Mouse (Mus musculus): ENCODE measurements around the gene Sypl. TPM values are rescaled to one million over a fixed set of nuclear protein-coding genes. Genes with fewer than 3 reads are reported as not detected.
A peak's percentile ranks its signal among the peaks of the same experiment; 100 is the strongest.

The Sypl gene
- 60.6 and 68.3 TPM in 2 replicates for polyA plus RNA-seq (2016; fragmentation: Nextera tagmentation; extraction: Ambion mirVana)

DNA sequence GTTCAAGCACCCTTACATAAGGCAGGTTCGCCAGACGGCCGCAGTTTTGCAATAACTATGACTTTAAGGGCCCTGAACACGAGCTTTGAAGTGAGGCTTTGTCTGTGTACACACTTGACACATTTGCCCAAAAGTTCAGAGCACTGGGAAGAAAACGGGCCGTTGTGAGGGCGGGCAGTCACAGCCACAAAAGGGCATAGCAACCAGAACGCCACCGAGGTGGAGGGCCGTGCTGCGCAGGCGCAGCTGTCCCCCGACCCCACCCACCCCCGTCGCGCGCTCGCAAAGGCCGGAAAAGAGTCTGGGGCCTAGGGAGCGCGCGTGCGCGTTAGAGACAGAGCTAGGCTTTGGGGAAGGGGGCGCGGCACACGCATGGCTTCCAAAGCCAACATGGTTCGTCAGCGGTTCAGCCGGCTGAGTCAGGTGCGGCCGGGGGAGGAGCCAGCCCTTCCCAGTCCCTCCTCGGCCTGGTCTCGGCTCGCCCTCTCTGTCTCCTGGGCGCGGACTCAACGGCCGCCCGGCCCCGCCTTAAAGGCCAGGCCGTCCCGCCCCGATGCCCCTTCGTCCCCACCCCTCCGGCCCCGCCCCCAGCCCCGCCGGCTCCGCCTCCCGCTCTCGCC, at the start of gene Sypl:
TSS of gene Sypl (plus strand) at position 296 of the 620 bp plus-strand sequence.
- H3K4me1 ChIP-seq, result peaks cover 16% of the 10 kb centered on the region; the same call in 1 of the 2 replicates
- H3K36me3 ChIP-seq, result no peaks in the 10 kb centered on the region
- H3K27me3 ChIP-seq, result no peaks in the 10 kb centered on the region
- H3K27ac ChIP-seq, result peak within 1 kb of the TSS; percentile 96
- H3K9me3 ChIP-seq, result no peaks in the 10 kb centered on the region
- H3K4me2 ChIP-seq (replicated peaks), result peak within 1 kb of the TSS; percentile 63
- peak; percentile 99 for ATAC-seq (ENCODE audit: insufficient number of reproducible peaks, insufficient read depth, low FRiP score, low TSS enrichment)
- peak within 1 kb of the TSS; percentile 71 for H3K9ac ChIP-seq
- under 1% methylated on average over 50 of the region's 52 CpGs for WGBS
- H3K4me3 ChIP-seq, result peak within 1 kb of the TSS; percentile 67

- ATAC-seq (ENCODE audit: insufficient number of reproducible peaks, insufficient read depth, low FRiP score, low TSS enrichment), result no peak
These were observed 44.0 kb upstream of the Sypl start for GRCm38 (mm10) chr12:32909686-32910085.

GRCm38 (mm10) chr12:32910092-32910491, 43.6 kb upstream of the Sypl start:
- WGBS, result 12% methylated on average over 11 of the region's 11 CpGs
- Histone ChIP-seq H3K4me1 (peaks cover 7% of the 10 kb centered on the region; the same call in 1 of the 2 replicates), H3K27ac (no peak overlapping the region), H3K4me3 (no peak overlapping the region), H3K36me3 (no peaks in the 10 kb centered on the region), H3K27me3 (no peaks in the 10 kb centered on the region), H3K9me3 (no peaks in the 10 kb centered on the region), H3K9ac (peak overlapping the region; percentile 7; the same call in 1 of the 2 replicates), H3K4me2 (replicated peaks) (peak overlapping the region; percentile 42)
- ATAC-seq (ENCODE audit: insufficient number of reproducible peaks, insufficient read depth, low FRiP score, low TSS enrichment), result no peak

More at GRCm38 (mm10) chr12:32909686-32910085, 44.0 kb upstream of the Sypl start:
- no peaks in the 10 kb centered on the region for H3K36me3 ChIP-seq
- no peak overlapping the region for H3K4me3 ChIP-seq
- H3K4me1 ChIP-seq, result peaks cover 7% of the 10 kb centered on the region; the same call in 1 of the 2 replicates
- no peaks in the 10 kb centered on the region for H3K9me3 ChIP-seq
- H3K9ac ChIP-seq, result no peak overlapping the region
- no peaks in the 10 kb centered on the region for H3K27me3 ChIP-seq
- H3K4me2 ChIP-seq (replicated peaks), result no peak overlapping the region
- 57% methylated on average over 10 of the region's 10 CpGs for WGBS
- H3K27ac ChIP-seq, result no peak overlapping the region

GRCm38 (mm10) chr12:32910560-32911194, 43.0 kb upstream of the Sypl start:
- H3K9ac ChIP-seq, result peak overlapping the region; percentile 7; the same call in 1 of the 2 replicates
- WGBS, result 44% methylated on average over 15 of the region's 15 CpGs

GRCm38 (mm10) chr12:32911569-32911968, 42.1 kb upstream of the Sypl start:
- ATAC-seq (ENCODE audit: insufficient number of reproducible peaks, insufficient read depth, low FRiP score, low TSS enrichment), result no peak
- Histone ChIP-seq H3K9ac (no peak overlapping the region), H3K4me2 (replicated peaks) (no peak overlapping the region), H3K27me3 (no peaks in the 10 kb centered on the region), H3K9me3 (no peaks in the 10 kb centered on the region), H3K27ac (no peak overlapping the region), H3K36me3 (no peaks in the 10 kb centered on the region), H3K4me3 (no peak overlapping the region), H3K4me1 (peaks cover 7% of the 10 kb centered on the region; the same call in 1 of the 2 replicates)
- 31% methylated on average over 4 of the region's 4 CpGs for WGBS

More at GRCm38 (mm10) chr12:32910560-32911194, 43.0 kb upstream of the Sypl start:
- Histone ChIP-seq H3K4me3 (0 out of 2 replicates have a peak overlapping the region, but pooled peaks have one; percentile 5), H3K4me2 (replicated peaks) (peak overlapping the region; percentile 42), H3K4me1 (peaks cover 7% of the 10 kb centered on the region; the same call in 1 of the 2 replicates), H3K9me3 (no peaks in the 10 kb centered on the region), H3K36me3 (no peaks in the 10 kb centered on the region), H3K27me3 (no peaks in the 10 kb centered on the region), H3K27ac (no peak overlapping the region)
- ATAC-seq (ENCODE audit: insufficient number of reproducible peaks, insufficient read depth, low FRiP score, low TSS enrichment), result no peak

DNA sequence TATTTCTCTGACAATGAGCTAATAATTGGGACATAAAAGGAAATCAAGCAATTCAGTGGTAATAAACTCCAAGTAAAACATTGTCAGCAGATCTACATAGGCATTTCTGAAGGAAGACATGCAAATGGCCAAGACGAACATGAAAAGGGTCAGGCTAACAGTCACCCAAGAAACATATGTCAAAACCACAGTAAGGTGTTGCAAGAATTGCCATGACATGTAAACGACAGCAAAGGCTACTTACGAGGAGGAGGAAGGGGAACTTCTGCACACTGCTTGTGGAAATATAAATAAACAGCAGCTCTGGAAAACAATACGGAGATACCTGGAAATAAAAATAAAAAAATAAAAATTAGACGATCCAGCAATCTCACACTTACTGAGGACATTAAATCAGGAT, 40.9 kb upstream of the Sypl start:
- 83% methylated on average over 5 of the region's 5 CpGs for WGBS
- no peak overlapping the region for H3K9ac ChIP-seq
- H3K27me3 ChIP-seq, result no peaks in the 10 kb centered on the region
- no peaks in the 10 kb centered on the region for H3K9me3 ChIP-seq
- ATAC-seq (ENCODE audit: insufficient number of reproducible peaks, insufficient read depth, low FRiP score, low TSS enrichment), result no peak
- H3K4me2 ChIP-seq (replicated peaks), result no peak overlapping the region
- no peak overlapping the region for H3K4me3 ChIP-seq
- H3K4me1 ChIP-seq, result peaks cover 7% of the 10 kb centered on the region; the same call in 1 of the 2 replicates
- H3K27ac ChIP-seq, result no peak overlapping the region
- H3K36me3 ChIP-seq, result no peaks in the 10 kb centered on the region

DNA sequence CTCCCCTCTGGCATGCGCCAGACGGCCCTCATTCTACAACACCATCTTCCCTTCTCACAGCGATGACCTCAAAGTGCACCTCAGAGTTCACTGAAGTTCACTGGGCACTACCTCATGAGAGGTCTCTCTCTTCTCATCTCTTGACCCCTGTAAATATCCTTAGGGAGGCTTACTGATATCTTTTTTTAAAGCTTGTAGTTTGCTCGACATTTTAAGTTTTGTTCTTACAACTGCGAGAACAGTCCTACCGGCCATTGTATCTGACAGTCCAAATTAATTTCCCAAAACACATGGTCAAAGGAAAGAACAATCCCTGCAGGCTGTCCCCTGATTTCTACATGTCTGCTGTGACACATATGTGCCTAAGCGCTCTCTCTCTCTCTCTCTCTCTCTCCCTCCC, 35.0 kb upstream of the Sypl start:
- H3K27ac ChIP-seq, result no peak overlapping the region
- WGBS, result 64% methylated on average over 7 of the region's 7 CpGs
- no peaks in the 10 kb centered on the region for H3K9me3 ChIP-seq
- H3K36me3 ChIP-seq, result no peaks in the 10 kb centered on the region
- no peaks in the 10 kb centered on the region for H3K27me3 ChIP-seq
- H3K4me2 ChIP-seq (replicated peaks), result no peak overlapping the region
- ATAC-seq (ENCODE audit: insufficient number of reproducible peaks, insufficient read depth, low FRiP score, low TSS enrichment), result no peak
- H3K4me1 ChIP-seq, result no peaks in the 10 kb centered on the region
- H3K4me3 ChIP-seq, result no peak overlapping the region
- H3K9ac ChIP-seq, result no peak overlapping the region

DNA sequence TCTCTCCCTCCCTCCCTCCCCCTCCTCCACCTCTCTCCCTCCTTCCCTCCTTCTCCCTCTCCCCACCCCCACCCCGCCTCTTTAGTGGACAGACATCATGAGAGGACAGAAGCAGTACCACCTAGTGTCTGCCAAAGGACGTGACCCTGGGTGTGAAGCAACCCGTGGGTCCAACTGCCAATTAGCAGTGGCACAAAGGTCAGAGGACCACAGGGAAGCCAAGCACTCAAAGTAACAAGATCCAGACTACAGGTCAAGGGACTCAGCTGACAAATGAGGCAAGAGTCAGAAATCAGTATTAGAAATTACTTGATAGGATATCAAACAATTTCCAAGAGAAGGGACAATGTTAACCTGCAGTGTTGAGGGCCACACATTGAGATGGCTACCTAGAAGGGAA, 34.6 kb upstream of the Sypl start:
- no peak for ATAC-seq (ENCODE audit: insufficient number of reproducible peaks, insufficient read depth, low FRiP score, low TSS enrichment)
- Histone ChIP-seq H3K4me3 (no peak overlapping the region), H3K27ac (no peak overlapping the region), H3K4me1 (no peaks in the 10 kb centered on the region), H3K27me3 (no peaks in the 10 kb centered on the region), H3K4me2 (replicated peaks) (no peak overlapping the region), H3K36me3 (no peaks in the 10 kb centered on the region), H3K9ac (no peak overlapping the region), H3K9me3 (no peaks in the 10 kb centered on the region)
- WGBS, result 15% methylated on average over 3 of the region's 3 CpGs

DNA sequence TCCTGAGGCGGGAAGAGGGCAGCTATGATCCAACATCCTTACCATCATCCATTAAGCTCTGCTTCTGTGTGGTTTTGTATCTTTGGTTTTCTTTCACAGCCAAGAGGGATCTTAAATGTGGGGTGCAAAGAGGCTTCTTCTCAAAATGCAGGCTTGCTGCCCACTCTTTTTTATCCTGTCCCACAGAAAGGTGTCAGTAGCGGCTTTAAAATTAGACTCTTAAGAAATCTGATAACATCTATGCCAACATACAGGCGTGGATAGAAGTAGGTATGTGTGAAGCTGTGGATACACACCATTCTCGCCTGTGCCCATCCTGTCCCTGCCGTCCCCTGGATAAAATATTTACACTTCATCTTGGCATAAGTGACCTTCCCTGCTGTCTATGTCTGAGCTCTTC, 34.2 kb upstream of the Sypl start:
- Histone ChIP-seq H3K4me1 (no peaks in the 10 kb centered on the region), H3K27me3 (no peaks in the 10 kb centered on the region), H3K9ac (no peak overlapping the region), H3K27ac (no peak overlapping the region), H3K4me3 (no peak overlapping the region), H3K4me2 (replicated peaks) (no peak overlapping the region), H3K36me3 (no peaks in the 10 kb centered on the region), H3K9me3 (no peaks in the 10 kb centered on the region)
- 76% methylated on average over 5 of the region's 5 CpGs for WGBS
- ATAC-seq (ENCODE audit: insufficient number of reproducible peaks, insufficient read depth, low FRiP score, low TSS enrichment), result no peak

GRCm38 (mm10) chr12:32920185-32920788, 33.4 kb upstream of the Sypl start:
- no peaks in the 10 kb centered on the region for H3K36me3 ChIP-seq
- no peaks in the 10 kb centered on the region for H3K27me3 ChIP-seq
- no peak for ATAC-seq (ENCODE audit: insufficient number of reproducible peaks, insufficient read depth, low FRiP score, low TSS enrichment)
- H3K9me3 ChIP-seq, result no peaks in the 10 kb centered on the region
- H3K27ac ChIP-seq, result no peak overlapping the region
- H3K4me1 ChIP-seq, result no peaks in the 10 kb centered on the region
- H3K4me2 ChIP-seq (replicated peaks), result no peak overlapping the region
- WGBS, result 66% methylated on average over 8 of the region's 8 CpGs
- H3K9ac ChIP-seq, result no peak overlapping the region
- no peak overlapping the region for H3K4me3 ChIP-seq

DNA sequence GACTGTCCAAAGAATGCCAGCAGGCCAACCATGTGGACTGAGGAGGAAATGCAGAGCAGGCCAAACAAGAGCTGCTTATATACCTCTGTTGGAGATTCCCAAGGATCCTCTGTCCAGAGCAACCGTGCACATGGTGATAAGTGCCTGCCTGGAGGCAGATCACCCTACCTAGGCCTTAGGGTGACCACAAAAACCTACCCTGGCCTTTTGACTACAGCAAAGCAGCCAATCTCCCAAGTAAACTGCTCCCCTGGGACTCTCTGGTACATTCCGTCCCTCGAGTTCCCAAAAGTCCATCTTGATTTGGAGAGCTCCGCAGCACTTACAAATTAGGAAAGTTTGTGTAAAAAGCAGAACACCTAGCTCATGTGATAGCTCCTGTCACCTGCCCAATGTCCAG, 32.6 kb upstream of the Sypl start:
- Histone ChIP-seq H3K4me2 (replicated peaks) (no peak overlapping the region), H3K4me1 (peaks cover 2% of the 10 kb centered on the region; the same call in 1 of the 2 replicates), H3K9ac (no peak overlapping the region), H3K27ac (no peak overlapping the region), H3K4me3 (no peak overlapping the region), H3K9me3 (no peaks in the 10 kb centered on the region), H3K36me3 (no peaks in the 10 kb centered on the region), H3K27me3 (no peaks in the 10 kb centered on the region)
- ATAC-seq (ENCODE audit: insufficient number of reproducible peaks, insufficient read depth, low FRiP score, low TSS enrichment), result no peak
- WGBS, result 74% methylated on average over 4 of the region's 4 CpGs
